Mouse (Mus musculus) hindbrain, postnatal 0 days (tissue): ENCODE measurements around the gene Cacna1i. TPM values are rescaled to one million over a fixed set of nuclear protein-coding genes. Genes with fewer than 3 reads are reported as not detected.
A peak's percentile ranks its signal among the peaks of the same experiment; 100 is the strongest.

ENCODE experiments used
- ATAC-seq: fragments of 200-750 bp; cut with Nextera tagmentation; 2 replicates; pipeline ENCODE4 v1.8.0; 2017; ENCODE audit warnings: mild to moderate bottlenecking, moderate TSS enrichment, moderate library complexity
- DNase-seq: peaks from one replicate; pipeline ENCODE4 v3.0.0-alpha.2; 2015; ENCODE audit warnings: low spot score
- H3K27ac ChIP-seq: fragments of 300-500 bp; sonication (generic); 2 replicates; pipeline ENCODE4 v1.5.1; 2014; ENCODE audit warnings: mild to moderate bottlenecking
- H3K27me3 ChIP-seq: fragments of 300-500 bp; sonication (generic); 2 replicates; pipeline ENCODE4 v1.6.1; 2014; ENCODE audit warnings: low read length, mixed read lengths; ENCODE audit not compliant: insufficient read depth
- H3K36me3 ChIP-seq: fragments of 300-500 bp; sonication (generic); 2 replicates; pipeline ENCODE4 v1.6.1; 2014; ENCODE audit warnings: low read length, mixed read lengths; ENCODE audit not compliant: insufficient read depth
- H3K4me1 ChIP-seq: fragments of 300-500 bp; sonication (generic); 2 replicates; pipeline ENCODE4 v1.6.1; 2014; ENCODE audit warnings: antibody characterized with exemption, low read length, mixed read lengths; ENCODE audit not compliant: insufficient read depth
- H3K4me2 ChIP-seq: fragments of 300-500 bp; sonication (generic); 2 replicates; pipeline ENCODE4 v1.6.1; 2014; ENCODE audit warnings: low read depth, mild to moderate bottlenecking, low read length, moderate library complexity, mixed read lengths
- H3K4me3 ChIP-seq: fragments of 300-500 bp; sonication (generic); 2 replicates; pipeline ENCODE4 v1.5.1; 2014; ENCODE audit warnings: low read length
- H3K9ac ChIP-seq: fragments of 300-500 bp; sonication (generic); replicated peaks from 2 replicates; pipeline ENCODE4 v1.6.1; 2014; ENCODE audit warnings: mild to moderate bottlenecking, low read length, moderate library complexity, mixed read lengths
- H3K9me3 ChIP-seq: fragments of 300-500 bp; sonication (generic); 2 replicates; pipeline ENCODE4 v1.6.1; 2016; ENCODE audit warnings: low read length, mixed read lengths
- CTCF ChIP-seq: IDR thresholded peaks from 2 replicates; pipeline ENCODE4 v1.5.1; 2016; ENCODE audit warnings: antibody characterized with exemption, control low read depth, low read depth
- WGBS: fragments of 180-500 bp; shearing (Covaris S2); extraction: QIAGEN DNeasy Blood & Tissue Kit; methylation state at CpG from one replicate; pipeline ENCODE4 v1.1.7; 2014; 5-methylcytosine and 5-hydroxymethylcytosine counted together
- polyA plus RNA-seq: library from polyadenylated mRNA; unstranded; fragments of >200 nt; fragmentation: Nextera tagmentation; extraction: Ambion mirVana; gene quantifications from 2 replicates; pipeline ENCODE4 v1.2.1, GENCODE M21; 2015
- total RNA-seq: library from RNA; depleted of rRNA; stranded (reverse); fragments of >200 nt; gene quantifications from 2 replicates; pipeline ENCODE4 v1.2.3, GENCODE M21; 2014

Cacna1i gene
- total and polyA plus RNA-seq, 2 experiments from 2014 or later, result 0.50 to 10.8 TPM

DNA sequence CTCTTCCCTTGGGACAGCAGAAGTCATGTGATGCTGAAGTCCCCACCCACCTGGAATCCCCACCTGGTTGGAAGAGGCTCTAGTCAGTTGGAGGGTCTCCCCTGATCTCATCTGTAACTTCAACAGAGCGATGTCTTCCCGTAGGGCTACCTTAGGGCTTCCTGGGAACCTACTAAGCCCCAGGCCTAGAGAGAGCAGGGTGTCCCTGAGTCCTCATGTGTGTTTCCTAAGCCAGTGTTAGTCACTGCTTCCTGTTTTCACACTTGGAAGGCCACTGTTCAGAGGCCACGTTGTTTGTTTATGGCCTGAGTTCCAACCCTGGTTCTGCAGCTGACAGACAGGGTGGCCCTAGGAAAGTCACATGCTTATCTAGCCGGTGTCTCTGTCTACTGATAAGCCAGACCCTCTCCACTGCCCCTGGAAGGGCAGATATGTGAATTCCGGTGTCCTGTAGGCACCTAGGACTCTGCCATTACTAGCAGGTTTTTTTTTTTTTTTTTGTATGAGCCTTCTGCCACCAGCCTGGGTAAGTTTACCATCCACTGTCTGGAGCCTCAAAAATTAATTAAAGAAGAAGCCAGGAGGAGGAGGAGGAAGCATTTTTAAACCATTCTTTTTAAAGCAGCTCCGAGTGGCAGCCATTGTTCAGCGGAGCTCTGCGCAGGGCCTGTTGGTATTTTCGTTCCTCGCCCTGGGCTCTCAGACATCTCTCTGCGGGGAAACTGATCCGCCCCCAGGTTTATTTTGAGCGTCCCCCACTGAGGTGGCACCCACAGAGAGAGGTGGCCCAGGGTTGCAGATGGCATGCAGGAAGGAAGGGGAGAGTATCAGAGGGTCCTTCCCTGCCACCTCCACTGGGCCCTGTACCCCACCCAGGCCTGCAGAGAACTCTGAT lies 77.0 kb downstream of the Cacna1i start:
- Histone ChIP-seq H3K27me3 (no peaks in the 10 kb centered on the region), H3K4me2 (no peak overlapping the region), H3K9me3 (no peaks in the 10 kb centered on the region), H3K27ac (no peak overlapping the region), H3K4me1 (no peaks in the 10 kb centered on the region), H3K4me3 (no peak overlapping the region), H3K9ac (no peak overlapping the region), H3K36me3 (no peaks in the 10 kb centered on the region)
- WGBS, result 71% methylated on average over 13 of the region's 13 CpGs
- TF ChIP-seq CTCF, result no peak
- ATAC-seq, result no peak
- DNase-seq, result no peak

GRCm38 (mm10) chr15:80366899-80367298 lies 79.9 kb downstream of the Cacna1i start:
- Histone ChIP-seq H3K27me3 (no peaks in the 10 kb centered on the region), H3K4me2 (no peak overlapping the region), H3K36me3 (no peaks in the 10 kb centered on the region), H3K9me3 (no peaks in the 10 kb centered on the region), H3K9ac (no peak overlapping the region), H3K4me1 (no peaks in the 10 kb centered on the region), H3K27ac (no peak overlapping the region), H3K4me3 (no peak overlapping the region)
- WGBS, result 27% methylated on average over 16 of the region's 16 CpGs
- peak; percentile 62 for DNase-seq
- no peak for TF ChIP-seq CTCF
- peak; percentile 41; the same call in 1 of the 2 replicates for ATAC-seq

DNA sequence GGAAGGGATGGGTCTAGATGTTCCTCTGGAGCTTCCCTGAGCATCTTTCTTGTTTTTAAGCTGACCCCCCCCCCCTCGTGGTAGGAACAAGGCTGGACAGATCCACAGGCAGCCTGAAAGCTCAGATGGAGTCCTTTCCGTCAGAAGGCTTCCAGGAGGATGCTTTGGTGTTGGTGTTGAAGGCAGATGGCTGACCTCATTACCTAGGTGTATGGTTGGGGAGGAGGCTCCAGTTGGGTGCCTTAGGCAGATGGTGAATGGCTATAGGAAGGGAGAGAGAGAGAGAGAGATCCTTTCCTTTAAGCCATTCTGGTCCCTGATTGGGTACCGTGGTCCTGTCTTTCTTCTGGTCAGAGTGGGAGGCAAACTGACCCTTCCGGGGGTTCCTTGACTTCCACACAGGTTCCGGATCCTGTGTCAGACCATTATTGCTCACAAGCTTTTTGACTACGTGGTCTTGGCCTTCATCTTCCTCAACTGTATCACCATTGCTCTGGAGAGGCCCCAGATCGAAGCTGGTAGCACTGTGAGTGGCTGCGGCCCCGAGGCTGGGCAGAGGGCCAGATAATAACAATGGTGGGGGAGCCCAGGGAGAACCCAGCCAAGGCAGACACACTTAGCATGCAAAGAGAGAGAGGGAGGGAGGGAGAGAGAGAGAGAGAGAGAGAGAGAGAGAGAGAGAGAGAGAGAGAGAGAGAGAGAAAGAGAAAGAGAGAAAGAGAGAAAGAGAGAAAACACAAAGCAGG lies 86.4 kb downstream of the Cacna1i start:
- H3K9me3 ChIP-seq, result no peaks in the 10 kb centered on the region
- no peak overlapping the region for H3K4me3 ChIP-seq
- no peaks in the 10 kb centered on the region for H3K36me3 ChIP-seq
- ATAC-seq (peak; percentile 52; the same call in 1 of the 2 replicates), DNase-seq (peak; percentile 54)
- no peaks in the 10 kb centered on the region for H3K4me1 ChIP-seq
- H3K27me3 ChIP-seq, result no peaks in the 10 kb centered on the region
- no peak overlapping the region for H3K4me2 ChIP-seq
- H3K27ac ChIP-seq, result no peak overlapping the region
- no peak overlapping the region for H3K9ac ChIP-seq
- TF ChIP-seq CTCF, result no peak
- WGBS, result 54% methylated on average over 9 of the region's 9 CpGs

DNA sequence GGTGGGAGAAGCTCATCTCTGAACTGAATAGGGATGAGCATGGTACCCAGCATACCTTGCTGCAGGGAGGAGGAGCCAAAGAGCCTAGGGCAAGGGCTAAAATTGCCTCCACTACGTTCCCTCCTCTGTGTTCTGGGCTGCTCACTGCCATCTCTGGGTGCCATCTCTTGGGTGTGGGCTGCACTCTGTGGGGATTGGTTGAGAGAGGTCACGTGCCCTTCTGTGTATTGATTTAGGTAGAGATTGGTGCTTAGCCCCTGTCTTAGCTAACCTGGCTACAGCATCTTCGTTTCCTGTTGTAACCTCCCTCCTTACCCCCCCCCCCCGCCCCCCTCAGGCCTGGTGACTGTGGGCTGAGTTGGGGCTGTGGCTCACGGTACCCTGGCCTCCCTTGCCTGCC lies 87.8 kb downstream of the Cacna1i start:
- WGBS, result 92% methylated on average over 4 of the region's 5 CpGs
- Histone ChIP-seq H3K4me2 (no peak overlapping the region), H3K4me3 (no peak overlapping the region), H3K36me3 (no peaks in the 10 kb centered on the region), H3K27ac (no peak overlapping the region), H3K9ac (no peak overlapping the region), H3K27me3 (no peaks in the 10 kb centered on the region), H3K4me1 (no peaks in the 10 kb centered on the region), H3K9me3 (no peaks in the 10 kb centered on the region)
- DNase-seq, result no peak
- no peak for TF ChIP-seq CTCF
- ATAC-seq, result no peak

- WGBS, result 82% methylated on average over 2 of the region's 2 CpGs
- no peak overlapping the region for H3K4me2 ChIP-seq
- no peak for DNase-seq
- no peak overlapping the region for H3K9ac ChIP-seq
- no peaks in the 10 kb centered on the region for H3K27me3 ChIP-seq
- H3K4me3 ChIP-seq, result no peak overlapping the region
- no peak for TF ChIP-seq CTCF
- no peaks in the 10 kb centered on the region for H3K9me3 ChIP-seq
- no peak for ATAC-seq
- no peaks in the 10 kb centered on the region for H3K4me1 ChIP-seq
- no peak overlapping the region for H3K27ac ChIP-seq
- H3K36me3 ChIP-seq, result no peaks in the 10 kb centered on the region
Measured at GRCm38 (mm10) chr15:80387185-80387584, 100.1 kb downstream of the Cacna1i start.

DNA sequence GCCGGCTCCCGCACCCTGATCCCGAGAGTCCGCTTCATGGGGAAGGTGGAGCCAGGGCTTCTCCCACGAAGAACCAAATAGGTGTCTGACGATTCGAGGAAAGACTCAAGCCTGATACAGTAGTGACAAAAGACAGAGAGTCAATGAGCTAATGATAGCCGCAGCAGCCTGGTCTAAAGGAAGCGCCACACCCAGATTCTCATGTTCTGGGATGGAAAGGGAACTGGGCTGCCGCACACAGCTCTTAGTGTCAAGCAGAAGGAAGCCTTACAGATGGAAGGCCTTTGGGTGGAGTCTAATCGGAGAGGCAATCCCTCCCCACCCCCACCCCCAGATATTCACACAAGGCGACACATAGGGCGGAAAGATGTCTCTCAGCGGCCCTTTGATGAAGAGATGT lies 104.8 kb downstream of the Cacna1i start:
- no peaks in the 10 kb centered on the region for H3K36me3 ChIP-seq
- no peak for ATAC-seq
- no peak overlapping the region for H3K4me2 ChIP-seq
- no peak for DNase-seq
- H3K27me3 ChIP-seq, result no peaks in the 10 kb centered on the region
- no peak overlapping the region for H3K27ac ChIP-seq
- no peak overlapping the region for H3K4me3 ChIP-seq
- H3K9ac ChIP-seq, result no peak overlapping the region
- no peaks in the 10 kb centered on the region for H3K4me1 ChIP-seq
- H3K9me3 ChIP-seq, result no peaks in the 10 kb centered on the region
- 87% methylated on average over 14 of the region's 14 CpGs for WGBS
- TF ChIP-seq CTCF, result no peak
